Mouse (Mus musculus) CH12.LX (cell line): ENCODE measurements at regions not wholly inside any gene's neighbourhood (a gene's known extent, or its start where the extent isn't known, plus 50 kb on each side); places are given as distances from the start of the nearest gene placed in this dataset.

ENCODE experiments used
- DNase-seq: peaks from one replicate; pipeline ENCODE4 v3.0.0-alpha.2; 2013; ENCODE audit errors: extremely low read depth
- H3K27ac ChIP-seq: 2 replicates; pipeline ENCODE4 v1.5.1; 2012; ENCODE audit warnings: low read depth, mild to moderate bottlenecking, control low read depth, moderate library complexity; ENCODE audit not compliant: insufficient read depth
- H3K27me3 ChIP-seq: replicated peaks from 2 replicates; pipeline ENCODE3; 2012; ENCODE audit warnings: inconsistent platforms
- H3K36me3 ChIP-seq, 2 experiments: replicated peaks in 1 of 2; 2 replicates each; pipeline versions ENCODE3 to v1.6.1; 2012; ENCODE audit warnings: inconsistent platforms in 1 of 2, low read length in 1 of 2, mild to moderate bottlenecking in 1 of 2, mixed read lengths in 1 of 2, moderate library complexity in 1 of 2; ENCODE audit not compliant: control insufficient read depth in 1 of 2, insufficient read depth in 1 of 2
- H3K4me1 ChIP-seq, 2 experiments: 2 replicates each; pipeline ENCODE4 v1.6.1; 2012; ENCODE audit warnings: inconsistent platforms in 1 of 2, moderate library complexity in 1 of 2; ENCODE audit not compliant: insufficient read depth in 2 of 2, control insufficient read depth in 1 of 2
- H3K4me2 ChIP-seq: 2 replicates; pipeline ENCODE4 v1.6.1; 2012; ENCODE audit warnings: low read depth, mild to moderate bottlenecking, control low read depth; ENCODE audit not compliant: poor library complexity, insufficient read depth, severe bottlenecking
- H3K4me3 ChIP-seq, 3 experiments: fragments of 150-350 bp in 1 of 3; sonication (generic) in 1 of 3; replicated peaks in 1 of 3; 2 replicates each; pipeline versions ENCODE3 to v1.5.1; 2011 to 2012; ENCODE audit warnings: low read depth in 2 of 3, low read length in 2 of 3, mild to moderate bottlenecking in 2 of 3, moderate library complexity in 2 of 3, control low read depth in 1 of 3, improper control_type of control experiment in 1 of 3, inconsistent platforms in 1 of 3, mixed read lengths in 1 of 3; ENCODE audit not compliant: poor library complexity in 1 of 3
- H3K79me2 ChIP-seq: replicated peaks from 2 replicates; pipeline ENCODE4 v1.6.1; 2012; ENCODE audit warnings: mild to moderate bottlenecking, moderate library complexity; ENCODE audit not compliant: control insufficient read depth, poor library complexity, insufficient read depth, severe bottlenecking; ENCODE audit errors: extremely low read depth
- H3K9ac ChIP-seq: 2 replicates; pipeline ENCODE4 v1.6.1; 2012; ENCODE audit warnings: low read depth, mild to moderate bottlenecking, control low read depth, moderate library complexity; ENCODE audit not compliant: insufficient read depth
- H3K9me3 ChIP-seq: replicated peaks from 2 replicates; pipeline ENCODE3; 2012; ENCODE audit warnings: low read length, inconsistent platforms, mixed read lengths
- CHD1 ChIP-seq: IDR thresholded peaks from 2 replicates; pipeline ENCODE4 v1.6.1; 2012; ENCODE audit warnings: low read depth, low read length, improper control_type of control experiment, inconsistent platforms
- E2F4 ChIP-seq: IDR thresholded peaks from 2 replicates; pipeline ENCODE4 v1.6.1; 2011; ENCODE audit warnings: low read depth, low read length, improper control_type of control experiment; ENCODE audit not compliant: insufficient replicate concordance
- ELF1 ChIP-seq: IDR thresholded peaks from 2 replicates; pipeline ENCODE4 v1.6.1; 2014; ENCODE audit warnings: low read depth, mild to moderate bottlenecking, inconsistent platforms, low read length, improper control_type of control experiment
- EP300 ChIP-seq: IDR thresholded peaks from 2 replicates; pipeline ENCODE4 v1.6.1; 2011; ENCODE audit warnings: low read length, improper control_type of control experiment
- ETS1 ChIP-seq: conservative IDR thresholded peaks from 2 replicates; pipeline ENCODE4 v1.6.1; 2012; ENCODE audit warnings: low read depth, mild to moderate bottlenecking, inconsistent platforms, low read length, improper control_type of control experiment, moderate library complexity
- GABPA ChIP-seq: IDR thresholded peaks from 2 replicates; pipeline ENCODE4 v1.6.1; 2012; ENCODE audit warnings: low read depth, low read length, improper control_type of control experiment, inconsistent platforms; ENCODE audit not compliant: insufficient replicate concordance
- MAZ ChIP-seq: IDR thresholded peaks from 2 replicates; pipeline ENCODE4 v1.6.1; 2012; ENCODE audit warnings: low read depth, mild to moderate bottlenecking, inconsistent platforms, low read length, improper control_type of control experiment, moderate library complexity
- MEF2A ChIP-seq: IDR thresholded peaks from 2 replicates; pipeline ENCODE4 v1.6.1; 2014; ENCODE audit warnings: low read depth, mild to moderate bottlenecking, inconsistent platforms, low read length, improper control_type of control experiment, borderline replicate concordance
- NELFE ChIP-seq: IDR thresholded peaks from 2 replicates; pipeline ENCODE4 v1.6.1; 2011; ENCODE audit warnings: low read depth, low read length, improper control_type of control experiment
- SIN3A ChIP-seq: IDR thresholded peaks from 2 replicates; pipeline ENCODE4 v1.6.1; 2012; ENCODE audit warnings: low read length, improper control_type of control experiment, inconsistent platforms
- TBP ChIP-seq: conservative IDR thresholded peaks from 2 replicates; pipeline ENCODE4 v1.6.1; 2011; ENCODE audit warnings: low read depth, low read length, improper control_type of control experiment
- TCF12 ChIP-seq: IDR thresholded peaks from 2 replicates; pipeline ENCODE4 v1.6.1; 2014; ENCODE audit warnings: low read depth, mild to moderate bottlenecking, inconsistent platforms, low read length, improper control_type of control experiment
- UBTF ChIP-seq: IDR thresholded peaks from 2 replicates; pipeline ENCODE4 v1.6.1; 2012; ENCODE audit warnings: low read depth, mild to moderate bottlenecking, inconsistent platforms, low read length, improper control_type of control experiment, moderate library complexity
- USF1 ChIP-seq: IDR thresholded peaks from 2 replicates; pipeline ENCODE4 v1.6.1; 2014; ENCODE audit warnings: low read depth, mild to moderate bottlenecking, inconsistent platforms, low read length, improper control_type of control experiment
- dilution Hi-C: fragments of 300-500 bp; cut with MboI; formaldehyde crosslinking; loops from 2 replicates; pipeline ENCODE4 v1.14.3; 2020; ENCODE audit warnings: low sequenced_read_pairs; ENCODE audit not compliant: extremely low pct_unique_long_range_greater_than_20kb, extremely low pct_ligation_motif_present
- in situ Hi-C: fragments of 300-500 bp; cut with MboI; formaldehyde crosslinking; loops from 3 replicates; pipeline ENCODE4 v1.14.3; 2019; ENCODE audit warnings: low sequenced_read_pairs, low pct_ligation_motif_present, low pct_unique_long_range_greater_than_20kb, mixed read lengths

DNA sequence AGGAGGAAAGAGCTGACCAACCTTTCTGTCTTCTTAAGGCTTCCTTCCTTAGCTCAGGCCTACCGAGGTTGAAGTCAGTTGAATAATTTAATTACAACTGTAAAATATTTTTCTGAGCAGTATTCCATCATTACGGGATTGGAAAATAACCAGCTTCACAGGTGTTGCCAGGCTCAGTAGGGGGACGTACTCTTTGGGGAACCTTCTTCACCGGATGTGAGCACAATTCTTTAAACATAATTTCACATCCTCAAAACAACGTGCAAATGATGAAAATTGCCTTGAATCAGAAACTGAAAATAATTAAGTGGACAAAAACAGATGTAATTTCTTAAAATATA is 515.9 kb downstream of the Tns3 start:
- in situ Hi-C loops = no loop called here
- Histone ChIP-seq H3K27me3 (peaks cover 4% of the 10 kb centered on the region), H3K36me3 (no peaks in the 10 kb centered on the region), H3K79me2 (no peaks in the 10 kb centered on the region), H3K27ac (no peak overlapping the region), H3K9ac (no peak overlapping the region), H3K9me3 (peaks cover 4% of the 10 kb centered on the region), H3K4me1 (no peaks in the 10 kb centered on the region), H3K4me2 (no peak overlapping the region), H3K4me3 (no peak overlapping the region)
- dilution Hi-C loops = no loop called here
- TF ChIP-seq GABPA (no peak), EP300 (no peak), TBP (no peak), UBTF (no peak), E2F4 (no peak)
- no peak for DNase-seq

DNA sequence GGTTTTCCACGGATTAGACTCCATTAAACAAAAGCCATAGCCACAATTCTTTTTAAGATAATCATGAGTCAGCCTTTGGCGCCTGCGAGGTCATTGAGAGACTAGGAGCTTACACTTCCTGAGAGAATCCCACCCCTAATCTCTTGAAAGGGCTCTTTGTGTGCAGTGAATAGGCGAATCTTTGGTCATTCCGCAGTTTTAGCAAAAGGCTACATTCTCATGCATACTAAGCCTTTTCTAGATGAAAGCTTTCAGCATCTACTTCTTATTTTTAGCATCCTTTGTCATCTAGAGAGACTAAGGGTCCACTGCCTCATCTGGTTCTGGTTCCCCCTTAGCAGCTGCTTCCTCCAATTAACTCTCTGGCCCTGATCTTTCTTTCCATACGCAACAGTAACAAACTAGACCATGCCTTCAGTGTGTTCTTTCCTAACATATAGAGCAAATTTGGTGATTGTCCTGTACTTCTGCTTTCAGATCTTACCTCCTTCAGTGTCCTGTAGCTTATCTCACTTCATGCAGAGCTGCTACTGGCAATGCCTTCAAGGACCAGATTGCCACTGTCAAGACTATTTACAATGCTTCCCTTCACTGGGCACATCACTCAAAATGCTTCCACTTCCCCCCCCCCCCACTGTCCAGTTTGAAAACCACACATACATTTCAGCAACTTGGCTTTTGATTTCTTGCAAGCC is 516.4 kb downstream of the Tns3 start:
- no peak overlapping the region for H3K9ac ChIP-seq
- H3K27me3 ChIP-seq = peaks cover 6% of the 10 kb centered on the region
- no peak for DNase-seq
- no peaks in the 10 kb centered on the region for H3K79me2 ChIP-seq
- peaks cover 4% of the 10 kb centered on the region for H3K9me3 ChIP-seq
- H3K27ac ChIP-seq = no peak overlapping the region
- H3K4me2 ChIP-seq = no peak overlapping the region
- TF ChIP-seq MEF2A (no peak), ELF1 (no peak), MAZ (no peak), SIN3A (no peak), GABPA (no peak), USF1 (no peak), CHD1 (no peak), ETS1 (no peak), NELFE (no peak), TCF12 (no peak)
- in situ Hi-C loops (no loop called here), dilution Hi-C loops (no loop called here)
- H3K36me3 ChIP-seq = no peaks in the 10 kb centered on the region
- no peaks in the 10 kb centered on the region for H3K4me1 ChIP-seq
- no peak overlapping the region for H3K4me3 ChIP-seq
